Mouse (Mus musculus) WW6 (cell line): ENCODE data around the gene Sdsl.
A peak's percentile ranks its signal among the peaks of the same experiment; 100 is the strongest.
"Not testable (repeated sequence)": the region's sequence is repeated elsewhere in the genome, so short reads cannot be mapped to it uniquely, and the experiment has no call there.

Experiments used
- DNase-seq: peaks from one replicate; pipeline ENCODE4 v3.0.0-alpha.2; 2013; ENCODE audit warnings: low read depth, low spot score

Sdsl gene

DNA sequence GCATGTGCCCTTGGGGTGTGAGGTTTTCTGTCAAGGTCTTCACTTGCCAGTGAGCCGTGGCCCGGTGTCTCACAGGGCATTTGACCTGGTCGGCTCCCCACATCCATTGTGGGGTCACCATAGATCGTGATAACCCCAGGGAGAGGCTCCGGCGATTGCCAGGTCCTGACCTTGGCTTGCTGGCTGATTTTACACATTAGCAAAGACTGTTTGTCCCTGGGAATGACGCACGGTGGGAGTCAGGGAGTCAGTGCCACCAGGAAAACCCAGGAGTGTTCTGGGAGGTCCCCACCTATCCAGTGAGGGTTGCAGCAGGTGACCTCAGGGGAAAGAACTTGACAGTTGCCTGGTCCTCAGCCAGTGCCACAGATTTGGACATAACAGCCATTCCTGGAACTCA, at the start of gene Sdsl:
Gene Sdsl (minus strand): TSS at position 41 of the 400 bp plus-strand sequence.
- DNase-seq: no peak

DNA sequence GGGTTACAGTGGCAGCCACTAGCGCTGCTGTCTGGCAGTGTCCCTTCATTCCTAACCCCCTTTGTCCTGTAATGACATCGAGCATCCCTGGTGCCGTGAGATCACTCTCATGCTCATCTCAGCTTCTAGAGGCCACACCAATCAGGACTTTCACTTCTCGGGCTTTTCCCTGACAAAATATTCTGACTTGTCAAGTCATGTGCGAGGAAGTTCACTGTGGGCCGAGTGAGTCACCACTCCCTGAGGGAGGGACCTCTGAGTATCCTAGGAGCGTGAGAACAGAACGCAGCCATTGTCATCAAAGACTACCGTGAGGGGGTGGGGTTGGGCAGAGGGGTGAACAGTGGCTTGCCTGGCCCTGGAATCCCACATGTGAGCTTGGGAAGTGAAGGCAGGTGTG, 44.9 kb upstream of the Sdsl start:
- DNase-seq: no peak

DNA sequence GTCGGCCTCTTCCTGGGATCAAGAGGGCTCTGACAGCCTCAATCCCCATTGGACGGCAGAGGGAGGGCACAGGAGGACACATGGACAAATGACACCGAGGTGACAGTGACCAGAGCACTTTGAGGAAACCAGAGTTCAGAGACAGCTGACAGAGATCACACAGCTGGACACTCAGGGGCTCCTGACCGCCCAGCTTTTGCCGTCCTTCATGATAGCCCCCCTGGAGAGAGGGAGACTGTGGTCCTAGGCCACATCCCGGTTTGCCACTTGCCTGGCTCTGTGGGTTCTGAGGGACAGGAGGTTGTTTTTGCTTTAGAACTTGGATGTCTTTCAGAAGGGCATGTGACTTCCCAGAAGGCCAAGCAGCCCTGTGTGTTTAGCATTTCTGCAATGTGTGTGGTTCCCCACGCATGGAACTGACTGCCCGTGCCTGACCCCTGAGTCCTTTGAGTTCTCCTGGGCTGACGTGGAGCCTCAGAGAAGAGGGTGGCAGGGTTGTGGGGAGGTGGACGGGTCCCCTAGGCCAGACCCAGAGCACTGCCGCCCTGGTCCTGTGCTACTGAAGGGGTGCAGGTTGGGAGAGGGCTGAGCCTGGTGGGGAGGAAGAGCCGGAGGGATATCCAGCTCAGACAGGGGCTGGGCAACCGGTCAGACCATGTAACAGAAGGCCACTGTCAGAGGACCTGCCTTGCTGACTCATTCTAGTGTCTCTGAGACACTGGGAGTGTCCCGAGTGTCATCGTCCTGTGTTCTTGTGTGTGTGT, 43.8 kb upstream of the Sdsl start:
- DNase-seq: no peak

DNA sequence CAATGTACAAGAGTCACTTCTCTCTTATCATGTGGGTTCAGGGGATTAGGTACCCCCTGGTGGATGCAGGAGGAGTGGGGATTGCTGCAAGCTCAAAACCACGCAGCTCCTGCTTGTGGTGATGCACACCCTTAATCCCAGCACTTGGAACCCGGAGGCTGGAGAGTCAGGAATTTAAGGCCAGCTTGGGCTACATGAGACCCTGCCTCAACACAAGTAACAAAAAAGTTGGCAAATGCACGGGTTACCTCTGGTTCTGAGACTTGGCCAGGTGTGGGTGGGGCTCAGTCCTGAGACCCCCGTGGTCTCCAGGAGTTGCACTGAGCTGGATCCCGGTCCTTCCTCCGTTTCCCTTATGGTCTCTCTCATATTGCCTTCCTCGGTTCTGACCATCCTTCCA, 42.8 kb upstream of the Sdsl start:
- DNase-seq: no peak

DNA sequence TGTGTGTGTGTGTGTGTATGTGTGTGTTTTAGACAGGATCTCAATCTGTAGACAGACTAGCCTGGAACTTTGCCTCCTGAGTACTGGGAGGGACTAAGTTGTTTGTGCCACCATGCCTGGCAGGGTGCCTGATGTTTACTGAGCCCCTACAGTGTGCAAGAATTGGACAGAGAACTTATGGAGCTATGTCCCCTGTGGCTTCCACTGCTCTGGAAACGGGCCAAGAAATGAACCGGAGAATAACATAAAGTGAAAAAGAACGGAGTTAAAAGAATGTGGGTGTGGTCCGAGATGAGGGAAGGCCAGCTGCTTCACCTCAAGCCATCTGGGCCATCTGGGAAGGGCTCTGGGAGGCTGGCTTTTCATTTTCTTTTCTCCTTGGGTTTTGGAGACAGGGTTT, 42.1 kb upstream of the Sdsl start:
- DNase-seq: no peak

DNA sequence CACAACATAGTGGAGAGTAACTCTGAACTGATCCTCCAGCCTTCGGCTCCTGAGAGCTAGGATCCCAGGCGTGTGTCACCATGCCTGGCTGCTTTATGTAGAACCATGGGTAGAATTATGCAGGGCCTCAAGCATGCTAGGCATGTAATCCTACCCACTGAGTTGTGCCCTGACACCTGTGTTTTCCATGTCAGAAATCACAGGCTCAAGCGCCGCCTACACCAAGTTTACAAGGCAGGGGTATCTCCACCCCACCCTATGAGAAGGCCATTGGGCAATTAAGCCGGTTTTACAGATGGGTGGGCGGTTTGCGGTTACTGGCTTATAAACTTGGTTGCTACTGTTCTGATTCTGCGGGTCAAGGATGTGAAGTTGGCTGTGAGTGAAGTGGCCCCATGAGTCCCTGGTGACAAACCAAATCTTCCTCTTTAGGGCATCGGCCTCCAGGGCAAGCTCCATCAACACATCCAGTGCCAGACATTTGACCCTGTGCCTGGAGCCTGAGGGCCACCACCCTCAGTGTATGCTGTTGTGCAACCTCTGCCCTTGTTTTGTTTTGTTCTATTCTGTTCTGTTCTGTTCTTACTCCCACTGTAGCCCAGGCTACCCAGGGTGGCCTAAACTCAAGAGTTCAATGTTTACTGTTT, 41.5 kb upstream of the Sdsl start:
- DNase-seq: no peak

DNA sequence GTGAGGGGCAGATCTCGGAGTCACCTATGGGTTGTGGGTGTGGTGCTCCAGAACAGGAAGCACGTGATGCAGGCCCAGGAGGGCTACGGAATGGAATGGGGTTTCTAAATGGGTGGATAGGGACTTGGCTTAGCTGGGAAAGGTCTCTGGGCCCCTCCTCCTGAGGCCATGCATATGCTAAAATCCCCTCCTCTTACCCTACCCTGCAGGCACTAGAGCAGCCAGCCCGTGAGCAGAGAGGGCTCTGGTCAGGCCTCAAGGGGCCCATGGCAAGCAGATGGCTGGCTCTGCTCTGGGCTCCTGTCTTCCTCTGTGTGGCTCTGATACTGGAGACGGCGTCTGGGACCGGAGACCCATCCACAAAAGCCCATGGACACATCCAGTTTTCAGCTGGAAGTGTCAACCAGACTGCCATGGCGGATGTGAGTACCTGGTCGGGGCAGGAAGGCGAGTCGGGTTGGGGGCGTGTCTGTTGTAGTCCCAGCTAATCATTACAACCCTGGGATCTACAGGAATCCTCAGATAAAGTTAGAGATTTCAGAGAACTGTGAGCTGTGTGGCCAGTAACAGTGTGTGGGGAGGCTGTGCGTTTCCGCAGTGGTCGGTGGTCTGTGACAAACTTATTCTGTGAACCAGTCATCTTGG, 40.4 kb upstream of the Sdsl start:
- peak; percentile 71 for DNase-seq

DNA sequence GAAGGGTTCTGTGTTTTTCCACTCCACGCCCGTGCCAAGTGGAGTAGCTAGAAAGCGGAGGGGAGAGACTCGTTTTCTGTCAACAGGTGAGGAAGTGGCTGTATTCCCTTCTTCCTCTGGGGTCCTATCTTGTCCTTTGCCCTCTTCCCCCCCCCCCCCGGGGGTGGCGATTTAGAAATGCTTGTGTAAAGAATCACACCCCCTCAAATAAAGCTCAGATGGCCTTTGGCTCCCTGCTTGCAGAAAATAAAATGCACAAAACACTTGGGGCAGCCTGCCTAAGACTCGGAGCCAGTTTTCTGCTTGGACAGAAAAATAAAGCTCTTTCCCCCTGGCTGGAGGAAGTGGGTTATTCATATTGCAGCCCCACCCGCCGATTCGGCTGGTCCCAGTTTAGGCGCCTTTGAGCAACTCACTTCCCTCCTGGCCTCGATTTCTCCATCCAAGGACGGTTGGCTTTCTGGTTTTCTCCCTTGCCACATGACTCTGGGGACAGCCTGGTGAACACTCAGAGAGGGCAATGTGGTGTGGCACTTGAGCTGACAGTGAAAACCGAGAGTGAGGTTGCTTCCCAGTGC, 39.1 kb upstream of the Sdsl start:
- no peak for DNase-seq

DNA sequence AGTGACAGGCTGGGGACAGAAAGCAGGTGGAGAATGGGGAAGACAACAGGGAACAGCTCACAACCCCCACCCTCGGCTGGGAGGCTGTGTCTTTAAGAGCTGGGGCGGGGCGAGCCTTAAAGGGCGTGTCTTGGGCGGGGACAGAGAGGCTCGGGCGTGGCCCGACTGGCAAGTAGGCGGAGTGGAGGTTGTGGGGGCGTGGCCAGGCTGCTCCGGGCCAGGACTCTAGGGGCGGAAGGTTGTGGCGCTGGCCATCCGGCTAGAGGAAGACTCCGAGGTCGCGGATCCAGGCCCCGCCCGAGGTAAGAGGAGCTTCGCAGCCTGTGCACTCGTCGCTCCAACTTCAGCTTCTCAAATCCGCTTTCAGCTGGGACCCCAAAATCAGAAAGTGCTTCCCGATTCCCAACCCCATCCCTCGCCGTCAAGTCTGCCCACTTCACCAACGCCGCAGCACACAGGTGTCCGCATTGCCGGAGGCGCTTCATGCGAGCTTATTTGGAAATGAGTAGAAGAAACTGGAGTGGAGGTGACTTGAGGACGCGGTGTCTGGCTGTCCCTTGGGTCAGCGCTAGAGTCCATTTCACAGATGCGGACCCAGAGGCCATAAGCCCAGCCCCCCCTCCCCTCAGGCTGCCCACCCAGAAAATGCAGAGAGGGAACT, 38.5 kb upstream of the Sdsl start, which contains the start of gene Slc8b1:
Gene Slc8b1 (plus strand): TSS at position 187 of the 661 bp plus-strand sequence.
- peak; percentile 79 for DNase-seq

DNA sequence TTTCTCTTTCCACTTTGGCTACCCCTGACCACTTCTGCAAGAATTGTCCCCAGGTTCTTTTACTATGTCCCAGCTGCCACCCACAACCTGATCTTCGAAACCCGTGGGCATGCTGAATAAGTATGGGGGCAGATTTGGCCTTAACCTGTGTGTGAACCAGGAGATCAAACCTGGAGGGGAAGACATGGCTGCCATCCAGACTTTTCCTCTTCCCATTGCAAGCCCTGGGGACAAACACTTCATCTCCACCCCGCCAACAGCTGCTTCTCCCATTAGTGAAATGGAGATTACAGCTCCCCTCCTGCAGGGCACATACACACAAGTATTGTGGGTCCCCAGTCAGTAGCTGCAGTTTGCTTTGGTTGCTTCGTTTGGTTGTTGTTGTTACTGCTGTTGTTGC, 34.7 kb upstream of the Sdsl start:
- DNase-seq: no peak

DNA sequence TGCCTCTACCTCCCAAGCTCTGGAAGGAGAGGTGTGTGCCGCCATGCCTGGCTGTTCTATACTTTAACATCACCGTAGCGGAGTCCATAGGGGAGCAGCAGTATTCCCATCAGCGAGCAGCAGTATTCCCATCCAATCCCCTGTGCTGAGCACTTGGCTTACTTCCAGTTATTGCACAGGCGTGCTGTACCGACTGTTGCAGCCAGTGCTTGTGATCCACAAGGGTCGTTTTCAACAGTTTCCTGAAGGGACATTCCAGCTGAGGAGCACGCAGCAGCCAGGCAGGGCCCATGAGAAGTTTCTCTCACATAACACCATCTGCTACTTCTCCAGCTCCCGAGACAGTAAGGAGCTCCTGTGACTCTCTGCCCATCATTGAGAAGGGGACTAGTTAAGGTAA, 33.9 kb upstream of the Sdsl start:
- DNase-seq: no peak

DNA sequence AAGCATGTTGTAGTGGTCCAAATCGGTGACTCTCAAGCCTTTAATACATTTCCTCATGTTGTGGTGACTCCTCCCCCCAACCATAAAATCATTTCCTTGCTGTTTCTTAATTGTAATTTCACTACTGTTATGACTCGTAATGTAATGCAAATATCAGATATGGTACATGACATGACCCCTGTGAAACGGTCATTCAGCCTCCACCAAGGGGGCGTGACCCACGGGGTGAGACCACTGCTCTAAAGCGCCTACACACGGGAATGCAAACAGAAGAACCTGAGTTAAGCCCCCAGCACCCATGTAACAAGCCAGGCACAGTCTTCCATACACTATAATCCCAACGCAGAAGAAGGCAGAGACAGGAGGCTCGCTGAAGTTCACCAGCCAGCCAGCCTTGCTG, 33.2 kb upstream of the Sdsl start:
- no peak for DNase-seq

DNA sequence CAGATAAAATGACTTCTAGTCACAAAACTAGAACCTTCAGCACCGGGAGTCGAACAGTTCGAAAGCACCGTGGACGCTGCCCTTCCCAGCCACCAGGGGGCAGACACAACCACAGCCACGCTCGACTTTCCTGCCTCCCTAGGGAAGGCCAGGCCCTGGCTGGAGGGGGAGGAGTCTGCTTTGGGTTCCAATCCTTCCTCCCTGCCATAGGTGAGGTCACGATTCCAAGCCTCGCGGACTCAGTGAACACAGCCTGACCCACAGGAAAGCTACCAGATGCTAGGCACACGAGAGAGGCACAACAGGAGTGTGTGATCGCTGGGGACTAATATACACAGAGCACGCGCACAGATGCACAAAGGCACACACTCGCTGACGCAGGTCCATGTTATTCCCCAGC, 32.8 kb upstream of the Sdsl start:
- DNase-seq: peak; percentile 67

DNA sequence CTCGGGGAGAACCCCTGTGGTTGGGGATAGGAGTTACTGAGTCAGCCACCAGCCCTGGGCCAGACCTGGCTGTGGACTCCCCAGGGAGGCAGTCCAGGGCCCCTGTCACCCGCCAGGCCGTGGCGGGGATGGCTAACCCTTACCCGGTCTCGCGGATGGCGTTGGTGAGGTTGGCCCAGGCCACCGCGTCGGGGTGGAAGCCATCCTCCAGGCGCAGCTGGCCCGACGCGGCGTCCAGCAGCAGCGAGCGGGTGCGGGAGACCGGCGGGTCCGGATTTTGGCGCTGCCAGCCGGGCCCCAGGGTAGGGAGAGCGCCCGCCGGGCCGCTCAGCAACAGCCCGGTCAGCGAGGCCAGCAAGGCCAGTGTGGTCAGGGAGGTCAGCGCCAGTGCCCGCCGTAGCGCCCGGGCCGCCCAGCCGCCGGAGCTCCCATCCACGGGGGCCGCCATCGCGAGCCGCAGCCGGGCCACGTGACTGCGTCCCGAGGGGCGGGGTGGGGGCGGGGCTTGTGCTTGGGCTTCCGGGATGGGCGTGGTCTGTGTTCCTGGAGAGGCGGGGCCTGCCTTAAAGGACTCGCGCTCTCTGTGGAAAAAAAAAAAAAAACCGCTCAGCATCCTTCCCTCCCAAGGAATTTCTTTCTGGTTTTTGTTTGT, 30.7 kb upstream of the Sdsl start, which contains the start of gene Plbd2:
Gene Plbd2 (minus strand): TSS at position 482 of the 652 bp plus-strand sequence.
- DNase-seq: peak; percentile 42

DNA sequence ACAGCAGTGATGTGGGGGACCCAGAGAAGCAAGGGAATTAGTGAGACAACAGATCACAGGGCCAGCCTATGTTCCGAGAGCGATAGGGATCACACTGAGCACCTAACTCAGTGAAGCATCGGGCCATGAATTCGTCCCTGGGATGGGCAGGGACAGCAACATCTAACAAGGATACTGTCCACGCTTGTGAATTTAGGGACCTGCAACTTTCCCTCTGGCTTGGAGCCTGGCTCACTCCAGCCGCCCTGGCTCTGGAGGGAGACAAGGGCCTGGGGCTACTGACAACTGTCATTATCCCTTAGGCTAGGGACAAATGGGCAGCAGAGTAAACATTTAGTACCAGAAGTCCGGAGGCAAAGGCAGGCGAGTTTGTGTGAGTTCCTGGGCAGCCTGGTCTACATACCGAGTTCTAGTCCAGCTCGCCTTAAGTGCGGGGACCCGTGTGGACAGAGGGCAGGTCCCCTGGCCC, 30.1 kb upstream of the Sdsl start:
- DNase-seq: no peak

DNA sequence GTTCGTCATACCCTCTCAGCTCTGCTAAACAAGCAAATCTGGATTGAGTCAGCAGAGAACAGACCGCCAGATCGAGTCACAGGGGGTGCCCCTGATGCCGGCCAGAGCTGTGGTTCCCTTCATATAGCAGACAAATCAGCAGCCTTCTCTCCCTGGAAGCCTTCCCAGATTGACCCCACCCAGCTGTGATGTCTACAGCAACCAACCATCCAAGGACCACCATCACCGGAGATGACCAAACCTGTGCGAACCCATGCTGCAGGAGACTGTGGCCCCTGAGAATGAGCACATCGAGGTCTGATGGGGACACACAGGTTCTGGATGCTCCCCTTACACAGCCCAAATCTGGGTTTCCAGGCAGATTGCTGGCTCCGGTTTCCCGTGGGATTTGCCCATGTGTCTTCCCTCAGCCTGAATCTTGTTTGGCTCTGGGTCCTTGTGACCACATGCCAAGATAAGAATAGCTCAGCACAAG, 29.6 kb upstream of the Sdsl start:
- DNase-seq: no peak

DNA sequence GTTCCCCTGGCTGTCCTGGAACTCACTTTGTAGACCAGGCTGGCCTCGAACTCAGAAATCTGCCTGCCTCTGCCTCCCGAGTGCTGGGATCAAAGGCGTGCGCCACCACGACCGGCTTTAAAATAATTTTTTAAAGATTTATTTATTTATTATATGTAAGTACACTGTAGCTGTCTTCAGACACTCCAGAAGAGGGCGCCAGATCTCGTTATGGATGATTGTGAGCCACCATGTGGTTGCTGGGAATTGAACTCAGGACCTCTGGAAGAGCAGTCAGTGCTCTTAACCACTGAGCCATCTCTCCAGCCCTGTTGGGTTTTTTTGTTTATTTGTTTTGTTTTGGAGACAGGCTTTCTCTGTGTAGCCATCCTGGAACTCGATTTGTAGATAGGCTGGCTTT, 28.0 kb upstream of the Sdsl start:
- not testable (repeated sequence) for DNase-seq

DNA sequence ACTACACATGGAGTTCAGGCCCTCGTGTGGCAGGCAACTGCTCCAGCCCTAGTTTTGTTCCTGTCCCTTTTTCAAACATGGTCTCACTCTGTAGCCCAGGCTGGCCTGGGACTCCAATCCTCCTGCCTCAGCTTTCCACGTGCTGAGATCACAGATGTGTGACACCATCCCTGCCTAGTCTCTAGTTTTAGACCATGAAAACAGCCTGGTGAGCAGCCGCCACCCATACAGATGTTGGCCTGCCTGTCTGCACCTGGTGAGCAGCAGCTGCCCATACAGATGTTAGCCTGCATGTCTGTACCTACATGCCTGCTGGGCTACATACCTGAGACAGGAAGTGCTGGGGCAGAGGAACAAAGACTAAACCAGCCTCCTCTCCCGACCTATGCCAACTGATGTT, 26.6 kb upstream of the Sdsl start:
- DNase-seq: no peak

DNA sequence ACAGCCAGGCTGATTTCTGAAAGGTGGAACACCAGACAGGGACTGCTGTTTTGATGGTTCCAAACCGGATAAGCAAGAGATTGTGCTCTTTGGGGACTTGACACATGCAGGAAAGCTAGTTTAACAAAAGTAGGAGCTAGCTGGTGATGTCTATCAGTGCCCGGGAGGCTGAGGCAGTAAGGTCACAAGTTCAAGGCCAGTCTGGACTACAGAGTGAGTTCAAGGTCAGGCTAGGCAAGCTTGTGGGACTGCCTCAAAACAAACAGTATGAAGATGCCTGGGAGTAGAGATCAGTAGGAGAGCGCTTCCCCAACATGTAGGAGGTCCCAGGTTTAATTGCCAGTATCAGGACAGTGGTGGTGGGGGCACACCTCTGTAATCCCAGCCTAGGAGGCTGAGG, 24.5 kb upstream of the Sdsl start:
- DNase-seq: no peak

DNA sequence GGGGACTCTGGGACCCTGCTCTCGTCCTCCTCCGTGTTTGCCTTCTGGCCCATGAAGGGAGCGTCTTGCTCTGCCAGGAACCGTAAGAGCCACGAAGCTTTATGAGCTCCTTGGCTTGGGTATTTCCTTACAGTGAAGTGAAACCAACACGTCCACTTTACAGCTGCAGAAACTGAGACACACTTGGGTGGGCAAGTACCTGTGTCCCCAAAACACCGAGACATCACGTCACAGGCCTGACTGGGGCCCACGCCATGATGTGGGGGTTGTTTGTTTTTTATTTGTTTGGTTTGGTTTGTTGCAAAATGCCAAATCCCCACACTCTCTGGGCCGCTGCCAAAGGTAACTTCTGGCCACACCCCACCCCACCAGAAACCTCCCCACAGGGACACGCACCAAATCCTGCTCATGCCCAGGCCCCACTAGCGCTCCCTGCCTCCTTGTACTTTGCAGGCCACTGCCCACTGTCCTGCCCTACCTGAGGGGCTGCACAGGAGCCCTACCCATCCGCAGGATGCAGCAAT, 23.2 kb upstream of the Sdsl start:
- DNase-seq: no peak
